Comparison of ENCODE assay signal across 16 mouse cellular contexts in genomic region chr5:125685681-125686331, GRCm38 (mm10).
DNase-seq lines count a peak whose midpoint lies in the region; ATAC-seq and TF ChIP-seq lines count a peak whose summit lies in the region.
"Had no signal": no experiment of that assay in that cellular context is flagged by ENCODE, and none has a peak within 500 bp of the region (broad histone marks: within the 10 kb centered on the region; RNA-seq: fewer than 3 reads in every experiment).

No protein-coding gene starts in this region.

- H3K27ac ChIP-seq in hindbrain, postnatal 0 days: no peak overlapping the region
- no peak overlapping the region for H3K27ac ChIP-seq in hindbrain, embryonic 13.5 days
- no peak overlapping the region for H3K27ac ChIP-seq in embryonic facial prominence, embryonic 10.5 days (replicated peaks)
- no peak overlapping the region; the same call in 1 of the 2 replicates for H3K27ac ChIP-seq in forebrain, postnatal 0 days (ENCODE audit: low read depth, low read length)
- no peak overlapping the region for H3K27ac ChIP-seq in liver, postnatal 0 days (ENCODE audit: low read depth)
- H3K27ac ChIP-seq: intestine, embryonic 15.5 days; liver, embryonic 14.5 days had no signal

- H3K36me3 ChIP-seq in hindbrain, postnatal 0 days (ENCODE audit: insufficient read depth, low read length): no peaks in the 10 kb centered on the region
- H3K36me3 ChIP-seq in hindbrain, embryonic 13.5 days: no peaks in the 10 kb centered on the region
- no peaks in the 10 kb centered on the region for H3K36me3 ChIP-seq in embryonic facial prominence, embryonic 10.5 days (replicated peaks)
- H3K36me3 ChIP-seq in forebrain, postnatal 0 days (ENCODE audit: insufficient read depth): no peaks in the 10 kb centered on the region
- no peaks in the 10 kb centered on the region for H3K36me3 ChIP-seq in liver, postnatal 0 days (replicated peaks; ENCODE audit: insufficient read depth, low read length)
- H3K36me3 ChIP-seq: intestine, embryonic 15.5 days had no signal

- no peaks in the 10 kb centered on the region for H3K9me3 ChIP-seq in hindbrain, postnatal 0 days (ENCODE audit: low read length)
- H3K9me3 ChIP-seq in hindbrain, embryonic 13.5 days: no peaks in the 10 kb centered on the region
- H3K9me3 ChIP-seq in embryonic facial prominence, embryonic 10.5 days: no peaks in the 10 kb centered on the region
- H3K9me3 ChIP-seq in forebrain, postnatal 0 days (ENCODE audit: low read length): no peaks in the 10 kb centered on the region
- no peaks in the 10 kb centered on the region for H3K9me3 ChIP-seq in liver, postnatal 0 days (ENCODE audit: low read length)
- H3K9me3 ChIP-seq: intestine, embryonic 15.5 days had no signal

- H3K4me1 ChIP-seq in hindbrain, postnatal 0 days (ENCODE audit: insufficient read depth, low read length): no peaks in the 10 kb centered on the region
- peaks cover 5% of the 10 kb centered on the region for H3K4me1 ChIP-seq in hindbrain, embryonic 13.5 days (replicated peaks)
- H3K4me1 ChIP-seq in embryonic facial prominence, embryonic 10.5 days: no peaks in the 10 kb centered on the region
- H3K4me1 ChIP-seq in forebrain, postnatal 0 days (ENCODE audit: insufficient read depth): no peaks in the 10 kb centered on the region; the same call in 1 of the 2 replicates
- no peaks in the 10 kb centered on the region for H3K4me1 ChIP-seq in liver, postnatal 0 days (ENCODE audit: insufficient read depth)
- H3K4me1 ChIP-seq: intestine, embryonic 15.5 days had no signal

- WGBS in hindbrain, postnatal 0 days: 26% methylated on average over 11 of the region's 11 CpGs
- 48% methylated on average over 11 of the region's 11 CpGs for WGBS in hindbrain, embryonic 13.5 days
- 65% methylated on average over 11 of the region's 11 CpGs for WGBS in embryonic facial prominence, embryonic 10.5 days
- WGBS in forebrain, postnatal 0 days: 16% methylated on average over 11 of the region's 11 CpGs
- 74% methylated on average over 11 of the region's 11 CpGs for WGBS in liver, postnatal 0 days (ENCODE audit: insufficient replicate concordance)

- no peak overlapping the region for H3K4me2 ChIP-seq in hindbrain, postnatal 0 days (ENCODE audit: low read depth, low read length)
- H3K4me2 ChIP-seq in hindbrain, embryonic 13.5 days: no peak overlapping the region
- H3K4me2 ChIP-seq in forebrain, postnatal 0 days (ENCODE audit: low read depth): no peak overlapping the region
- no peak overlapping the region for H3K4me2 ChIP-seq in liver, postnatal 0 days (ENCODE audit: low read depth, low read length)
- H3K4me2 ChIP-seq: heart, embryonic 11.5 days; intestine, embryonic 15.5 days had no signal

- no peak for TF ChIP-seq CTCF in hindbrain, postnatal 0 days (IDR thresholded peaks at IDR 0.05; ENCODE audit: low read depth)
- no peak for TF ChIP-seq CTCF in forebrain, postnatal 0 days (IDR thresholded peaks at IDR 0.05; ENCODE audit: low read depth)
- no peak for TF ChIP-seq CTCF in liver, postnatal 0 days (IDR thresholded peaks at IDR 0.05; ENCODE audit: low read depth)

- H3K9ac ChIP-seq in hindbrain, postnatal 0 days (replicated peaks; ENCODE audit: low read length): no peak overlapping the region
- no peak overlapping the region for H3K9ac ChIP-seq in hindbrain, embryonic 13.5 days
- H3K9ac ChIP-seq in forebrain, postnatal 0 days: no peak overlapping the region
- no peak overlapping the region for H3K9ac ChIP-seq in liver, postnatal 0 days (replicated peaks)
- H3K9ac ChIP-seq: intestine, embryonic 15.5 days; liver, embryonic 14.5 days had no signal

- no peak for TF ChIP-seq EP300 in liver, postnatal 0 days (IDR thresholded peaks at IDR 0.05; ENCODE audit: low read depth)

- no peak overlapping the region for H3K4me3 ChIP-seq in hindbrain, postnatal 0 days (ENCODE audit: low read length)
- no peak overlapping the region for H3K4me3 ChIP-seq in hindbrain, embryonic 13.5 days
- no peak overlapping the region for H3K4me3 ChIP-seq in embryonic facial prominence, embryonic 10.5 days
- H3K4me3 ChIP-seq in forebrain, postnatal 0 days (ENCODE audit: low read depth, low read length): no peak overlapping the region
- H3K4me3 ChIP-seq in liver, postnatal 0 days (ENCODE audit: low read depth, low read length): no peak overlapping the region
- H3K4me3 ChIP-seq: intestine, embryonic 15.5 days had no signal

- peak; percentile 73 for ATAC-seq in hindbrain, postnatal 0 days
- no peak for ATAC-seq in hindbrain, embryonic 13.5 days (ENCODE audit: low FRiP score)
- ATAC-seq in forebrain, postnatal 0 days: peak; percentile 83
- ATAC-seq in liver, postnatal 0 days: no peak
- ATAC-seq: intestine, embryonic 15.5 days had no signal

- DNase-seq in hindbrain, postnatal 0 days (ENCODE audit: low spot score): peak; percentile 70
- peak; percentile 84 for DNase-seq in Muller cell, postnatal 12 days (ENCODE audit: inconsistent ontology term)
- peak; percentile 9 for DNase-seq in embryonic facial prominence, embryonic 10.5 days (ENCODE audit: low spot score)
- peak; percentile 57 for DNase-seq in forebrain, postnatal 0 days
- no peak for DNase-seq in adrenal gland, adult (ENCODE audit: inconsistent age in 2 of 2, low spot score in 1 of 2)
- DNase-seq in liver, postnatal 0 days: no peak
- DNase-seq: adrenal gland, postnatal 14 days; embryo, embryonic 11 days; heart, postnatal 36 days; kidney, postnatal 14 days; lung, postnatal 14 days; thymus, adult 18-20 months had no signal

- H3K27me3 ChIP-seq in hindbrain, postnatal 0 days (ENCODE audit: insufficient read depth, low read length): no peaks in the 10 kb centered on the region
- no peaks in the 10 kb centered on the region for H3K27me3 ChIP-seq in hindbrain, embryonic 13.5 days
- H3K27me3 ChIP-seq in embryonic facial prominence, embryonic 10.5 days (replicated peaks; ENCODE audit: low read depth, poor library complexity, severe bottlenecking): no peaks in the 10 kb centered on the region
- no peaks in the 10 kb centered on the region for H3K27me3 ChIP-seq in forebrain, postnatal 0 days (ENCODE audit: insufficient read depth, low read length)
- H3K27me3 ChIP-seq in liver, postnatal 0 days (ENCODE audit: insufficient read depth, low read length): no peaks in the 10 kb centered on the region
- H3K27me3 ChIP-seq: intestine, embryonic 15.5 days had no signal

Comparison
In these comparisons a context has a peak if more than half of its experiments do, and no peak if none do; other contexts are left out.
1. ATAC-seq: peak in hindbrain, postnatal 0 days (single experiment) and forebrain, postnatal 0 days (single experiment); none in hindbrain, embryonic 13.5 days (single experiment) and liver, postnatal 0 days (single experiment).
2. DNase-seq: peak in hindbrain, postnatal 0 days (single experiment), Muller cell, postnatal 12 days (single experiment), embryonic facial prominence, embryonic 10.5 days (single experiment) and forebrain, postnatal 0 days (single experiment); none in adrenal gland, adult (0 of 2) and liver, postnatal 0 days (single experiment).